Mouse (Mus musculus): ENCODE measurements around the gene Smyd3. TPM values are rescaled to one million over a fixed set of nuclear protein-coding genes. Genes with fewer than 3 reads are reported as not detected.

Gene Smyd3
- polyA plus RNA-seq, 1 experiment, result 12.6 TPM

- DNase-seq (ENCODE audit: low read depth), result no peak
Measured at GRCm38 (mm10) chr1:179551336-179551735, 33.5 kb upstream of the Smyd3 start.

GRCm38 (mm10) chr1:179548996-179549752 lies 31.3 kb upstream of the Smyd3 start:
- DNase-seq (ENCODE audit: low read depth), result no peak
- TF ChIP-seq POLR2A (IDR thresholded peaks at IDR 0.05; ENCODE audit: borderline replicate concordance, extremely low read depth, insufficient read depth, insufficient read length, poor library complexity, severe bottlenecking) (no peak), CTCF (IDR thresholded peaks at IDR 0.05; ENCODE audit: borderline replicate concordance, extremely low read depth, insufficient read depth, insufficient read length) (no peak)

More at GRCm38 (mm10) chr1:179551336-179551735, 33.5 kb upstream of the Smyd3 start:
- TF ChIP-seq CTCF (IDR thresholded peaks at IDR 0.05; ENCODE audit: borderline replicate concordance, extremely low read depth, insufficient read depth, insufficient read length) (no peak), POLR2A (IDR thresholded peaks at IDR 0.05; ENCODE audit: borderline replicate concordance, extremely low read depth, insufficient read depth, insufficient read length, poor library complexity, severe bottlenecking) (no peak)

DNA sequence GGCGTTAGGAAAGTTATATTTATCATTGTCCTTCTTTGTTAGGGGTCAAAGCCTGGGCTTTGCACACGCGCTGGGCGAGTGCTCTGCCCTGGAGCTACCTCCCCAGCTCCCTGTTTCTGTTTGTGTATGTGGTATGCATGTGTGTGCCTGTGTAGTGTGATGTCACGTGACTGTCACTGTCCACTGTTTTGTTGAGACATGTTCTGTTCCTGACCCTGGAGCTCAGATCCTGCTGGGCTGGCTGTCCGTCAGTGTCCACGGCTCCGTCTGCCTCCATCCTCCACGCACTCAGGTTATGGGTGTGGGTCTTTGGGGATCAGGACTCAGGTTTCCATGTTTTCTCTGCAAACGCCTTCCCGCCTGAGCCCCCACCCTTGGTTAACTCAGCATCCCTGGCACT lies 30.4 kb upstream of the Smyd3 start:
- TF ChIP-seq POLR2A (IDR thresholded peaks at IDR 0.05; ENCODE audit: borderline replicate concordance, extremely low read depth, insufficient read depth, insufficient read length, poor library complexity, severe bottlenecking) (no peak), CTCF (IDR thresholded peaks at IDR 0.05; ENCODE audit: borderline replicate concordance, extremely low read depth, insufficient read depth, insufficient read length) (no peak)
- no peak for DNase-seq (ENCODE audit: low read depth)

DNA sequence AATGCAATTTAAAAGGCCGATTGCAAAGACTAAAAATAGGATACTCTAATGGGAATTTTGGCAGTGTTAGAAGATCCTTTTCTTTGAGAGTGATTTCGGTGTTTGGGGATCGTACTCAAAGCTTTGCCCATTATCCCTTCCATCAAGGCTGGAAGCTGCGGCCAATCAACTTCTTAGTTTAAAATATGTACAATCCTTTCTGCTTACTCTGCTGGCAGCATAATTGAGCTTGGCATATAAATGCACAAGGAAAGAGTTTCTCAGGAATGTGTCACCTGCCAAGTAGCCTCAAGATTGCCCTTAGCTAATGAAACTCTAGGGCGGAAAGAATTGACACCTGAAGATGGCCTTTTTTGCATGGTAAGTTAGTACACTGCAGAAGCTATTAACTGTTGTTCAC lies 29.3 kb upstream of the Smyd3 start:
- DNase-seq (ENCODE audit: low read depth), result peak; percentile 58
- TF ChIP-seq POLR2A (IDR thresholded peaks at IDR 0.05; ENCODE audit: borderline replicate concordance, extremely low read depth, insufficient read depth, insufficient read length, poor library complexity, severe bottlenecking), result no peak
- no peak for TF ChIP-seq CTCF (IDR thresholded peaks at IDR 0.05; ENCODE audit: borderline replicate concordance, extremely low read depth, insufficient read depth, insufficient read length)

- TF ChIP-seq POLR2A (IDR thresholded peaks at IDR 0.05; ENCODE audit: borderline replicate concordance, extremely low read depth, insufficient read depth, insufficient read length, poor library complexity, severe bottlenecking), result no peak
- no peak for TF ChIP-seq CTCF (IDR thresholded peaks at IDR 0.05; ENCODE audit: borderline replicate concordance, extremely low read depth, insufficient read depth, insufficient read length)
- no peak for DNase-seq (ENCODE audit: low read depth)
Measured at GRCm38 (mm10) chr1:179546551-179546917, 28.7 kb upstream of the Smyd3 start.

GRCm38 (mm10) chr1:179545768-179546550 lies 28.1 kb upstream of the Smyd3 start, which contains the start of the genes Tfb2m and Cnst:
Gene Tfb2m (minus strand): TSS chr1:179546267.
Gene Cnst (plus strand): TSS chr1:179546370.
- peak; percentile 87 for TF ChIP-seq POLR2A (IDR thresholded peaks at IDR 0.05; ENCODE audit: borderline replicate concordance, extremely low read depth, insufficient read depth, insufficient read length, poor library complexity, severe bottlenecking)
- peak; percentile 99 for DNase-seq (ENCODE audit: low read depth)

DNA sequence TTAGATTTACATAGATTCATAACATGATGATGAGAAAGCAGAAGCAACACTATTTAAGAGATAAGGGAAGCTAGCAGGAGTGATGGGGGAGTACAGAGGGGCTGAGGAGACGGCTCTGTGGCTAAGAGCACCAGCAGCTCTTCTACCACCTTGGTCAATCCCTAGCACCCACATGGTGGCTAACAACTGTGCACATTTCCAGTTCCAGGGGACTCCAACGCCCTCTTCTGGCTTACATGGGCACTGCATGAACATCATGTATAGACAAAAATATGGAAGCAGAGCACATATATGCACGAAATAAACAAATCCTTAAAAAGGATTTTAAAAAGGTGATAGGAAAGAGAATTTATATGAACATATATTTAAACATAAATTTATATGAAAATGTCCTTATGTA lies 23.7 kb upstream of the Smyd3 start:
- TF ChIP-seq CTCF (IDR thresholded peaks at IDR 0.05; ENCODE audit: borderline replicate concordance, extremely low read depth, insufficient read depth, insufficient read length) (0 out of 2 replicates have a peak, but pooled peaks have one; percentile 6), POLR2A (IDR thresholded peaks at IDR 0.05; ENCODE audit: borderline replicate concordance, extremely low read depth, insufficient read depth, insufficient read length, poor library complexity, severe bottlenecking) (no peak)
- no peak for DNase-seq (ENCODE audit: low read depth)

GRCm38 (mm10) chr1:179539887-179540286 lies 22.0 kb upstream of the Smyd3 start:
- DNase-seq (ENCODE audit: low read depth), result no peak
- TF ChIP-seq CTCF (IDR thresholded peaks at IDR 0.05; ENCODE audit: borderline replicate concordance, extremely low read depth, insufficient read depth, insufficient read length), result no peak
- no peak for TF ChIP-seq POLR2A (IDR thresholded peaks at IDR 0.05; ENCODE audit: borderline replicate concordance, extremely low read depth, insufficient read depth, insufficient read length, poor library complexity, severe bottlenecking)

DNA sequence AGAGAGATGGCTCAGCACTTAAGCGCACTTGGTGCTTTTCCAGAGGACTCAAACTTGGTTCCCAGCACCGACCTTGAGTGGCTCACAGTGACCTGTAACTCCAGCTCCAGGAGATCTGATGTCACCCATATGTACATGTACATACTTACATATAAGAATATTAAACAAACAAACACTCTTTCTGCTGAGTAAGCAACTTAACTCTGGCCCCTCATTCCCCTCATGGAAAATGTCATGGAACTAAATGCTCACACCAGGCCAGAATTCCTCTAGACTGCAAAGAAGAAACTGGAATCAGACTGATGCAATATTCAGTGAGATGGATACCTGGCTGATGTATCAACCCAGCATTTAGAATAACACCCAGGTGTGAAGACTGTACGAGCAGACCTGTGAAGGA lies 21.2 kb upstream of the Smyd3 start:
- no peak for DNase-seq (ENCODE audit: low read depth)
- TF ChIP-seq POLR2A (IDR thresholded peaks at IDR 0.05; ENCODE audit: borderline replicate concordance, extremely low read depth, insufficient read depth, insufficient read length, poor library complexity, severe bottlenecking), result no peak

GRCm38 (mm10) chr1:179519901-179520300 lies 2.1 kb upstream of the Smyd3 start:
- TF ChIP-seq CTCF (IDR thresholded peaks at IDR 0.05; ENCODE audit: borderline replicate concordance, extremely low read depth, insufficient read depth, insufficient read length) (no peak), POLR2A (IDR thresholded peaks at IDR 0.05; ENCODE audit: borderline replicate concordance, extremely low read depth, insufficient read depth, insufficient read length, poor library complexity, severe bottlenecking) (no peak)
- no peak for DNase-seq (ENCODE audit: low read depth)

GRCm38 (mm10) chr1:179516941-179517712 lies 714 bp downstream of the Smyd3 start:
- TF ChIP-seq CTCF (IDR thresholded peaks at IDR 0.05; ENCODE audit: borderline replicate concordance, extremely low read depth, insufficient read depth, insufficient read length), result no peak
- no peak for TF ChIP-seq POLR2A (IDR thresholded peaks at IDR 0.05; ENCODE audit: borderline replicate concordance, extremely low read depth, insufficient read depth, insufficient read length, poor library complexity, severe bottlenecking)
- peak; percentile 44 for DNase-seq (ENCODE audit: low read depth)
